Mouse (Mus musculus): ENCODE measurements around the gene Msmp. TPM values are rescaled to one million over a fixed set of nuclear protein-coding genes. Genes with fewer than 3 reads are reported as not detected.
A peak's percentile ranks its signal among the peaks of the same experiment; 100 is the strongest.

Gene Msmp
- polyA plus RNA-seq, 1 experiment: not detected

DNA sequence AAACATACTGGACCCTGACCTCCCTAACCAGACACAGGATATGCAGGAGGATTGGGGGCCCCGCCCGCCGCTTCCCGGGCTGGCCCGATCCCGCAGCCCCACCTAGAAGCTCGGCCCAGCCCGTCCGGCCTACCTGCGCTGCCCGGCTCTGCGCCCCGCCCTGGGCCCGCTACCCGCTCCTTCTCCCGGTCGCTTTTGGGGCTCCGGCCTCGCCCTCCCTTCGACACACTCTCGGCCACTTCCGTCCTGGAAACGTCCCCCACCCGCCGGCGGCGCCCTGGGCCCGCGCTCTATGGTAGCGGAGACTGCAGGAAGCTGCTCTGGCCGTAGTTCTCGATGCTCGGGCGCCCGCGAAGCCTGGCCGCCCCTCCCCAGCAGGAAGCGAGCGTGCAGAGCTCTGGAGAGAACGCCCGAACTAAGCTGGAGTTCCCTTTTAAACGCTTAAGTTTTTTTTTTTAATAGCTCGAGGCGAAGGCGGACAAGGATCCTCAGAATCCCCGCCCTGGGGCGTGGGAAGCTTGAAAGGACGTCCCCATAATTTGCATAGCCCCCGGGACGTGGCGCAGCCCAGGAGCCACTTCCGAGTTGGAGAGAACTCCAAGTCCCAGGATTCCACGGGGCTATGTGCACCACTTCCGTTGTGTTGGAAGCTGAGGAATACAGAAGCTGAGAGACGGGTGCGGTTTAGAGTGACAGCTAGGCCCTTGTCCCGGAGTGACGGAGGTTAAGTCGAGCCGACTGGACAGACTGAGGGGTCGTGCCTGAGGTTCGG lies 22.1 kb downstream of the Msmp start, which contains the start of the genes Creb3 and Tln1:
TSS of gene Creb3 (plus strand) at position 336 of the 772 bp plus-strand sequence.
TSS of gene Tln1 (minus strand) at position 695 of the 772 bp plus-strand sequence.
- peak within 1 kb of the TSS; percentile 97 for H3K4me3 ChIP-seq (ENCODE audit: low read depth, low read length)
- peak within 1 kb of the TSS; percentile 92 for H3K27ac ChIP-seq (ENCODE audit: insufficient read depth, low read length)
- H3K36me3 ChIP-seq (ENCODE audit: control insufficient read depth, insufficient read depth, low read length, poor library complexity, severe bottlenecking): peaks cover under 1% of the 10 kb centered on the region; the same call in 1 of the 2 replicates
- no peaks in the 10 kb centered on the region for H3K9me3 ChIP-seq (replicated peaks; ENCODE audit: control insufficient read depth, insufficient read depth, low read length, poor library complexity, severe bottlenecking)
- H3K4me1 ChIP-seq (ENCODE audit: control insufficient read depth, insufficient read depth, low read length): peaks cover 9% of the 10 kb centered on the region
- TF ChIP-seq POLR2A (IDR thresholded peaks at IDR 0.05; ENCODE audit: insufficient read depth, low read length): no peak
- TF ChIP-seq EP300 (IDR thresholded peaks at IDR 0.05; ENCODE audit: insufficient read depth, low read depth, low read length): peak; percentile 37; the same call in 1 of the 2 replicates
- no peaks in the 10 kb centered on the region for H3K27me3 ChIP-seq (ENCODE audit: control insufficient read depth, insufficient read depth, low read length, poor library complexity, severe bottlenecking)
- peak within 1 kb of the TSS; percentile 85 for H3K9ac ChIP-seq (ENCODE audit: low read depth, poor library complexity, severe bottlenecking)

DNA sequence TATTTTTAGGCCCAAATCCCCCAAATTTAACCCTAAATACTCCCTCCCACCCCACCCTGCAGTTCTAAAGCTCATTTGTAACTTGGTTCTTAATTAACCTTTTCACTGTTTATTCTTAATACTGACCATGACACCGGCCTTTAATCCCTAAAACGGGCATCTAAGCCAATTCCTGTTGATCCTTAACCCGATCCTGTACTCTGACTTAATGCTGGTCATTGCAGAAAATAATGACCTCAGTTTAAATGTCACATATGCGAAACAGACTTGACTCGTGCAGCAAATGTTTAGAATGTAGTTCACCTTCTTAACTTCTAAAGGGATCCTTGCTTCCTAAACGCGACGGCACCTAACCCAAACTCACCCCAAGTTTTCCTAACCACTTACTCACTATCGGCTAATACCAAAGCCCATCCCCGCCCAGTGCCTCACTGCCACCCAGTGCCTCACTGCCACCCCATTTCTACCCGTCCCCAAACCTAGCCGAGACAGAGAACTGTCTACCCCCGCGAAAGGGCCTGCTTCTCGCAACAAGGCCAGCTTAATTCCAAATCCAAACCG lies 22.8 kb downstream of the Msmp start:
- no peaks in the 10 kb centered on the region for H3K36me3 ChIP-seq (ENCODE audit: control insufficient read depth, insufficient read depth, low read length, poor library complexity, severe bottlenecking)
- H3K4me1 ChIP-seq (ENCODE audit: control insufficient read depth, insufficient read depth, low read length): peaks cover 11% of the 10 kb centered on the region

DNA sequence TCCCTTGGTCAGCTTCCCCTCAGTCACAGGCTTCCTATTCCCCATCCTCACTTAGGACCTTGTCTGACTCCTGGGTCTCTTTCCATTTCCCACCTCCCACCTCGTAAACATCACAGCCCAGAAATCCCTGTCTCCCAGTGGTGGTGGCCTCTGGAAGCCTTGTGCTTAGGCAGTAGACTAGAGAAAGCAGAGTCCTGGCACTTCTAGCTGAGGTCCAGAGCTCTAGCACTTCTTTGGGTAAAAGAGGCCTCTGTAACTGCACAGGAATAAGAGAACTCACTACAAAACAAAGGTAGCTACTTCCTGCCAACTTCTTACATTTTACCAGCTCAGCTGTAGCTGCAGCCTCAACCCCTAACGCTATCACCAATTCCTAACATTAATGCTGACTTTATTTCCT lies 23.3 kb downstream of the Msmp start:
- no peak for TF ChIP-seq EP300 (IDR thresholded peaks at IDR 0.05; ENCODE audit: insufficient read depth, low read depth, low read length)
- TF ChIP-seq CTCF (IDR thresholded peaks at IDR 0.05; ENCODE audit: low read depth, low read length): no peak
- TF ChIP-seq POLR2A (IDR thresholded peaks at IDR 0.05; ENCODE audit: insufficient read depth, low read length): no peak
- H3K9me3 ChIP-seq (replicated peaks; ENCODE audit: control insufficient read depth, insufficient read depth, low read length, poor library complexity, severe bottlenecking): no peaks in the 10 kb centered on the region
- H3K27me3 ChIP-seq (ENCODE audit: control insufficient read depth, insufficient read depth, low read length, poor library complexity, severe bottlenecking): no peaks in the 10 kb centered on the region
- H3K4me1 ChIP-seq (ENCODE audit: control insufficient read depth, insufficient read depth, low read length): peaks cover 12% of the 10 kb centered on the region
- H3K4me3 ChIP-seq (ENCODE audit: low read depth, low read length): no peak overlapping the region
- peaks cover 2% of the 10 kb centered on the region; the same call in 1 of the 2 replicates for H3K36me3 ChIP-seq (ENCODE audit: control insufficient read depth, insufficient read depth, low read length, poor library complexity, severe bottlenecking)
- H3K27ac ChIP-seq (ENCODE audit: insufficient read depth, low read length): no peak overlapping the region
- H3K9ac ChIP-seq (ENCODE audit: low read depth, poor library complexity, severe bottlenecking): peak overlapping the region; percentile 85

More for the DNA sequence above, 22.8 kb downstream of the Msmp start:
- Histone ChIP-seq H3K27ac (ENCODE audit: insufficient read depth, low read length) (peak overlapping the region; percentile 92), H3K9ac (ENCODE audit: low read depth, poor library complexity, severe bottlenecking) (peak overlapping the region; percentile 85), H3K4me3 (ENCODE audit: low read depth, low read length) (peak overlapping the region; percentile 97), H3K27me3 (ENCODE audit: control insufficient read depth, insufficient read depth, low read length, poor library complexity, severe bottlenecking) (no peaks in the 10 kb centered on the region), H3K9me3 (replicated peaks; ENCODE audit: control insufficient read depth, insufficient read depth, low read length, poor library complexity, severe bottlenecking) (no peaks in the 10 kb centered on the region)
- TF ChIP-seq POLR2A (IDR thresholded peaks at IDR 0.05; ENCODE audit: insufficient read depth, low read length): no peak
- TF ChIP-seq CTCF (IDR thresholded peaks at IDR 0.05; ENCODE audit: low read depth, low read length): no peak
- no peak for TF ChIP-seq EP300 (IDR thresholded peaks at IDR 0.05; ENCODE audit: insufficient read depth, low read depth, low read length)

DNA sequence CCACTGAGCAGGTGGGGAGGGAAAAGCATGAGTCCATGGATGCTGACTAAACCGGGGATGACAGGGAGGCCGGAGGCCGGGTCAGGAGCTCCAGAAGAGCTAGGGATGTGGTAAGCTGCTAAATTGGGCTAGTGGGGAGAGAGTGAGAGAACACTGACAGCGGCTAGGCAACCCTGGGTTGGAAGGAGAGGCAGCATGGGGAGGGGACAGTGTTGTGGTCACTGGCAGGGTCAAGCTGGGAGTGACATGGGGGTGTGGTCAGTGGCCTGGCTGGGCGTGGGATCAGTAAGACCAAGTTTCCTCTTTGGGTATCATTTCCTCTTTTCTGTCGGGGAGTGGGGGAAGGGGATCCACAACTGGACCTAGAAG lies 24.1 kb downstream of the Msmp start:
- no peak overlapping the region for H3K27ac ChIP-seq (ENCODE audit: insufficient read depth, low read length)
- H3K9ac ChIP-seq (ENCODE audit: low read depth, poor library complexity, severe bottlenecking): no peak overlapping the region
- peaks cover 10% of the 10 kb centered on the region for H3K36me3 ChIP-seq (ENCODE audit: control insufficient read depth, insufficient read depth, low read length, poor library complexity, severe bottlenecking)
- TF ChIP-seq POLR2A (IDR thresholded peaks at IDR 0.05; ENCODE audit: insufficient read depth, low read length): no peak
- TF ChIP-seq CTCF (IDR thresholded peaks at IDR 0.05; ENCODE audit: low read depth, low read length): no peak
- TF ChIP-seq EP300 (IDR thresholded peaks at IDR 0.05; ENCODE audit: insufficient read depth, low read depth, low read length): no peak
- no peaks in the 10 kb centered on the region for H3K9me3 ChIP-seq (replicated peaks; ENCODE audit: control insufficient read depth, insufficient read depth, low read length, poor library complexity, severe bottlenecking)
- no peaks in the 10 kb centered on the region for H3K27me3 ChIP-seq (ENCODE audit: control insufficient read depth, insufficient read depth, low read length, poor library complexity, severe bottlenecking)
- H3K4me3 ChIP-seq (ENCODE audit: low read depth, low read length): no peak overlapping the region
- peaks cover 12% of the 10 kb centered on the region for H3K4me1 ChIP-seq (ENCODE audit: control insufficient read depth, insufficient read depth, low read length)

DNA sequence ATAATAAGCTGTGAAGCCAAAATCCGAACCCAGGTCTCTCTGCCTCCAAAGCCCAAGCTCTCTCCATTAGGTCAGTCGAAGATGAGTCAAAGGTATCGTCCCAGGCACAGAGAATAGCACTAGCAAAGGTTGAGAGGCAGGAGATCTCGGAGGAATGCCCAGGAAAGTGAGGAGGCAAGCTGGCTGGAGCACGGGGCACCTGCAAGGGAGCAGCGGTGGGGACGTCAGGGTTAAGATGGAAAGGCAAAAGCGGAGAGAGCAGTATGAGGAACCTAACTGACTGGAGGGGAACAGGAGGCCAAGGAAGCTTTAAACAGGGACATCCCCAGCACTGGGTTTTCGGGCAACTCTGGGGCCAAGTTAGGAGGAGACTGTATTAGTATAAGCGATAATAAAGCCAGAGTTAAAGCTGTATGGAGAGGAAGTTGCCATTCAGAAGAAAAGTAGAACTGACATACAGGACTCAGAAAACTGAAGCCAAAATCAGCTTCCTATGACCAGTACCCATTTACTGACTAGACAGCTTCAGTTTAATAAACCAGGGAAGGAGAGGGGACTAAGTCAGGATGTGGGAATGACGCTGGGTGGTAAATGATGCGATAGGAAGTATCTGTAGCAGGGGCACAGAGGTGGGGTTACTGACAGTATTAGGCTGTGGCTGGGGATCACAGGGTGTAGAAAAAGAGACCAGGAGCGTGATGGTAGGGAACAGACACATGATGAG lies 24.6 kb downstream of the Msmp start:
- Histone ChIP-seq H3K9ac (ENCODE audit: low read depth, poor library complexity, severe bottlenecking) (0 out of 2 replicates have a peak overlapping the region, but pooled peaks have one; percentile 12), H3K36me3 (ENCODE audit: control insufficient read depth, insufficient read depth, low read length, poor library complexity, severe bottlenecking) (peaks cover 15% of the 10 kb centered on the region), H3K4me3 (ENCODE audit: low read depth, low read length) (no peak overlapping the region), H3K9me3 (replicated peaks; ENCODE audit: control insufficient read depth, insufficient read depth, low read length, poor library complexity, severe bottlenecking) (no peaks in the 10 kb centered on the region), H3K4me1 (ENCODE audit: control insufficient read depth, insufficient read depth, low read length) (peaks cover 12% of the 10 kb centered on the region), H3K27ac (ENCODE audit: insufficient read depth, low read length) (0 out of 2 replicates have a peak overlapping the region, but pooled peaks have one; percentile 14), H3K27me3 (ENCODE audit: control insufficient read depth, insufficient read depth, low read length, poor library complexity, severe bottlenecking) (no peaks in the 10 kb centered on the region)
- no peak for TF ChIP-seq CTCF (IDR thresholded peaks at IDR 0.05; ENCODE audit: low read depth, low read length)
- TF ChIP-seq EP300 (IDR thresholded peaks at IDR 0.05; ENCODE audit: insufficient read depth, low read depth, low read length): no peak
- TF ChIP-seq POLR2A (IDR thresholded peaks at IDR 0.05; ENCODE audit: insufficient read depth, low read length): no peak
